Mouse (Mus musculus) liver, adult 2 months (tissue): Measurements from ENCODE around the gene Mcidas. TPM values are rescaled to one million over a fixed set of nuclear protein-coding genes. Genes with fewer than 3 reads are reported as not detected.

ENCODE experiments used
- DNase-seq: peaks from one replicate; pipeline ENCODE4 v3.0.0-alpha.2; 2011; ENCODE audit warnings: low read depth, low spot score; ENCODE audit errors: extremely low read depth
- H3K27ac ChIP-seq: fragments of 200-500 bp; replicated peaks from 2 replicates; pipeline ENCODE4 v1.5.1; 2012; ENCODE audit warnings: low read depth, mild to moderate bottlenecking, control low read depth, inconsistent platforms, low read length; ENCODE audit not compliant: insufficient read depth
- H3K27me3 ChIP-seq: fragments of 200-500 bp; 2 replicates; pipeline ENCODE4 v1.6.1; 2012; ENCODE audit warnings: mild to moderate bottlenecking, moderate library complexity, low read length, inconsistent platforms; ENCODE audit not compliant: control insufficient read depth, insufficient read depth
- H3K36me3 ChIP-seq: fragments of 200-500 bp; 2 replicates; pipeline ENCODE4 v1.6.1; 2012; ENCODE audit warnings: low read length, inconsistent platforms; ENCODE audit not compliant: control insufficient read depth, insufficient read depth
- H3K4me1 ChIP-seq: fragments of 200-500 bp; 2 replicates; pipeline ENCODE4 v1.6.1; 2011; ENCODE audit warnings: low read length; ENCODE audit not compliant: control insufficient read depth, insufficient read depth
- H3K4me3 ChIP-seq: fragments of 200-500 bp; 2 replicates; pipeline ENCODE4 v1.5.1; 2011; ENCODE audit warnings: low read depth, mild to moderate bottlenecking, control low read depth, low read length, moderate library complexity; ENCODE audit not compliant: insufficient read depth
- H3K79me2 ChIP-seq: fragments of 200-500 bp; 2 replicates; pipeline ENCODE4 v1.6.1; 2012; ENCODE audit warnings: inconsistent platforms, mild to moderate bottlenecking, low read length, moderate library complexity; ENCODE audit not compliant: control insufficient read depth, insufficient read depth
- H3K9ac ChIP-seq: fragments of 200-500 bp; 2 replicates; pipeline ENCODE4 v1.6.1; 2012; ENCODE audit warnings: low read depth, mild to moderate bottlenecking, control low read depth, inconsistent platforms, low read length
- CTCF ChIP-seq: fragments of 200-500 bp; IDR thresholded peaks from 2 replicates; pipeline ENCODE4 v1.5.1; 2011; ENCODE audit warnings: low read depth, low read length, control low read depth
- POLR2A ChIP-seq: fragments of 200-500 bp; IDR thresholded peaks from 2 replicates; pipeline ENCODE4 v1.6.1; 2011; ENCODE audit warnings: low read length, control low read depth; ENCODE audit not compliant: insufficient read depth; ENCODE audit errors: extremely low read depth
- WGBS: fragments of 180-500 bp; shearing (Covaris S2); methylation state at CpG from one replicate; pipeline ENCODE4 v1.1.7; 2018; 5-methylcytosine and 5-hydroxymethylcytosine counted together
- polyA plus RNA-seq: library from polyadenylated mRNA; depleted of rRNA; stranded (reverse); fragments of >200 nt; gene quantifications from 2 replicates; pipeline ENCODE4 v1.2.3, GENCODE M21; 2012
- total RNA-seq: library from RNA; depleted of rRNA; stranded (reverse); fragments of >200 nt; gene quantifications from 2 replicates; pipeline ENCODE4 v1.2.3, GENCODE M21; 2014

Gene Mcidas
- total and polyA plus RNA-seq, 2 experiments = not detected

- no peaks in the 10 kb centered on the region for H3K36me3 ChIP-seq
- no peak overlapping the region for H3K4me3 ChIP-seq
- H3K27ac ChIP-seq = no peak overlapping the region
- peaks cover 15% of the 10 kb centered on the region; the same call in 1 of the 2 replicates for H3K27me3 ChIP-seq
- TF ChIP-seq CTCF (no peak), POLR2A (no peak)
- H3K4me1 ChIP-seq = peaks cover 3% of the 10 kb centered on the region; the same call in 1 of the 2 replicates
- no peak for DNase-seq
- no peak overlapping the region for H3K9ac ChIP-seq
- H3K79me2 ChIP-seq = no peaks in the 10 kb centered on the region
Observed at GRCm38 (mm10) chr13:113032831-113033230, 39.2 kb downstream of the Mcidas start.

- TF ChIP-seq POLR2A (no peak), CTCF (no peak)
- Histone ChIP-seq H3K27me3 (peaks cover 17% of the 10 kb centered on the region; the same call in 1 of the 2 replicates), H3K36me3 (no peaks in the 10 kb centered on the region), H3K27ac (no peak overlapping the region), H3K9ac (no peak overlapping the region), H3K4me1 (peaks cover 3% of the 10 kb centered on the region; the same call in 1 of the 2 replicates), H3K79me2 (no peaks in the 10 kb centered on the region), H3K4me3 (no peak overlapping the region)
- WGBS = 13% methylated on average over 11 of the region's 11 CpGs
- DNase-seq = no peak
Observed at GRCm38 (mm10) chr13:113034271-113034886, 40.7 kb downstream of the Mcidas start.

- Histone ChIP-seq H3K79me2 (no peaks in the 10 kb centered on the region), H3K27me3 (peaks cover 17% of the 10 kb centered on the region; the same call in 1 of the 2 replicates), H3K36me3 (no peaks in the 10 kb centered on the region), H3K9ac (no peak within 1 kb of the TSS), H3K4me1 (peaks cover 3% of the 10 kb centered on the region; the same call in 1 of the 2 replicates), H3K4me3 (peak within 1 kb of the TSS; percentile 32; the same call in 1 of the 2 replicates), H3K27ac (no peak within 1 kb of the TSS)
- WGBS = 1% methylated on average over 46 of the region's 46 CpGs
- TF ChIP-seq CTCF = no peak
- no peak for TF ChIP-seq POLR2A
- no peak for DNase-seq
Observed at GRCm38 (mm10) chr13:113034950-113035421, 41.3 kb downstream of the Mcidas start, which contains the start of gene Cdc20b. Cdc20b (plus strand) TSS chr13:113035111.

GRCm38 (mm10) chr13:113035852-113036251 is 42.2 kb downstream of the Mcidas start:
- under 1% methylated on average over 4 of the region's 4 CpGs for WGBS
- peak; percentile 63 for TF ChIP-seq CTCF
- no peak for TF ChIP-seq POLR2A
- Histone ChIP-seq H3K4me3 (no peak overlapping the region), H3K36me3 (no peaks in the 10 kb centered on the region), H3K9ac (no peak overlapping the region), H3K27me3 (peaks cover 17% of the 10 kb centered on the region; the same call in 1 of the 2 replicates), H3K79me2 (no peaks in the 10 kb centered on the region), H3K27ac (no peak overlapping the region), H3K4me1 (peaks cover 3% of the 10 kb centered on the region; the same call in 1 of the 2 replicates)
- peak; percentile 73 for DNase-seq

- Histone ChIP-seq H3K79me2 (no peaks in the 10 kb centered on the region), H3K36me3 (no peaks in the 10 kb centered on the region), H3K4me3 (no peak overlapping the region), H3K27me3 (no peaks in the 10 kb centered on the region), H3K9ac (no peak overlapping the region), H3K27ac (no peak overlapping the region), H3K4me1 (no peaks in the 10 kb centered on the region)
- TF ChIP-seq CTCF = no peak
- no peak for TF ChIP-seq POLR2A
- no peak for DNase-seq
- WGBS = 78% methylated on average over 3 of the region's 3 CpGs
Observed at GRCm38 (mm10) chr13:113044876-113045275, 51.2 kb downstream of the Mcidas start.
